Mouse (Mus musculus): Measurements from ENCODE around the gene Pcmt1.
"Not testable (repeated sequence)": the region's sequence is repeated elsewhere in the genome, so short reads cannot be mapped to it uniquely, and the experiment has no call there.

Gene Pcmt1

DNA sequence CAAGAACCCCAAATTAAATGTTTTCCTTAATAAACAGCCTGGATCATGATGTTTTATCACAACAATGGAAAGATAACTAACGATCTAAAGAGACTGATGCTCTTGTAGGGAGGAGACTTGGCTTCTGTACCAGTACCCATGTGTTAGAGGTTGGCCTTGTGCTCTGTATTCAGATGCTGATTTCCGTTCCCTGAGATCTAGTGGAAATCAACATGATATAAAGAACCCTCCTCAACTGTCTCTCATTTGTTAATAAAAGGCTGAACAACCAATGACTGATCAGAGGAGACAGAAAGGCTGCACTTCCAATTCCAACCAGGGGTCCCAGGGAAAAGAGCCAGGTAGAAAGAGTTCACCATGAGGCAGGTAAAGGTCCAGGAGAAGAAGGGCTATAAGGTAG, 35.0 kb downstream of the Pcmt1 start:
- no peak for DNase-seq (ENCODE audit: low spot score in 2 of 2)

- DNase-seq (ENCODE audit: low spot score in 2 of 2): no peak
Measured at GRCm38 (mm10) chr10:7640366-7640765, 40.6 kb downstream of the Pcmt1 start.

DNA sequence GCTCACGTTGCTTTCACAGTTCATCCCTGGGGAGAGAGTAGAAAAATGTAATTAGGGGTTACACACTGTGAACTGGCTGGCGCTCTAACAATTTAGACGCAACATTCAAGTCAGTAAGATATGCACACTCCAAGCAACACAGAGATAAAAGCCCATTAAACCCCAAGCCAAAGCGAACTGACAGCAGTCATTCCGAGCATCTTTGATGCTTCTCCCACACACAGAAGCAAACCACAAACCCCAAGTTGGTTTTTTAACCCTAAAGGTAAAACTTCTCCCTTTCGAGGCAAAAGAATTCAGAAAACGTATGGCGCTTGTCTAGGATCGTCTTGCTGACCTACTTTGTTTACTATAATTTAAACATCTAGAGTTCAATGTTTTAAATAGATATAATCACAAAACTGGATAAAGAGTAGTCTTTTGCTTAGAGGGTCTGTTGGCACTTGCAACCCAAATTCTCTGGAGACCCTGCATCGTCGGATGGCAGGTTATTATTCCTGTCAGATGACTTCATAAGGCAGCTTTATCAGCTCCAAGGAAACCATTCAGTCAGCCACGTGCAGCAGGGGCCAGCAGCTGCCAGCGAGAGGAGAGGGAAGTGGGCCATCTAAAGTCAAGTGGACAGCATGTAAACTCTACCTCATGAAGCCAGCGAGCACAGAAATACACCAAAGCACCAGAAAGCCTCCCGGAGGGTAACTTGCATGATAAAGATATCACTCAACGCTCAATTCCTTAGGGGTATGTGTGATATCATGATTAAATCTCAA, 49.8 kb downstream of the Pcmt1 start:
- DNase-seq (ENCODE audit: low spot score in 2 of 2): peak in 1 of 2 experiments; percentile 9

DNA sequence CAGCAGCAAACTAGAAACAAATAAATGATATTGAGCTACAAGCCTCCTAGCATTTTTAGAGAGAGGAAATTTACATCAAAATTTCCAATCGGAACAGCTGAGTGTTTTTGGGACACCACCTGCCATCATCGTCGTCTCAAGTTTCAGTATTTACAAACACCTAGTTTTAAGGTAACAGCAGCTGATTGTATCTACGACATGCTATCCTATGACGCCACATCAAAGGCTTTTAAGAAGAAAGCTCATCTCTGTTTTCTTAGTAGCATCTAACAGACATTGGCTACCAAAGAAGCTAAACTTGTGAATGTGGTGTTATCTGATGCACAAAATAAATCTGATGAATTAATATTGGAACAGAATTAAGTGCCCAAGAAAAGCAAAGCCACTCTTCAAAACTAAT, 50.6 kb downstream of the Pcmt1 start:
- DNase-seq (ENCODE audit: low spot score in 2 of 2): no peak

- no peak for DNase-seq (ENCODE audit: low spot score in 2 of 2)
Measured at GRCm38 (mm10) chr10:7629092-7629491, 51.8 kb downstream of the Pcmt1 start.

DNA sequence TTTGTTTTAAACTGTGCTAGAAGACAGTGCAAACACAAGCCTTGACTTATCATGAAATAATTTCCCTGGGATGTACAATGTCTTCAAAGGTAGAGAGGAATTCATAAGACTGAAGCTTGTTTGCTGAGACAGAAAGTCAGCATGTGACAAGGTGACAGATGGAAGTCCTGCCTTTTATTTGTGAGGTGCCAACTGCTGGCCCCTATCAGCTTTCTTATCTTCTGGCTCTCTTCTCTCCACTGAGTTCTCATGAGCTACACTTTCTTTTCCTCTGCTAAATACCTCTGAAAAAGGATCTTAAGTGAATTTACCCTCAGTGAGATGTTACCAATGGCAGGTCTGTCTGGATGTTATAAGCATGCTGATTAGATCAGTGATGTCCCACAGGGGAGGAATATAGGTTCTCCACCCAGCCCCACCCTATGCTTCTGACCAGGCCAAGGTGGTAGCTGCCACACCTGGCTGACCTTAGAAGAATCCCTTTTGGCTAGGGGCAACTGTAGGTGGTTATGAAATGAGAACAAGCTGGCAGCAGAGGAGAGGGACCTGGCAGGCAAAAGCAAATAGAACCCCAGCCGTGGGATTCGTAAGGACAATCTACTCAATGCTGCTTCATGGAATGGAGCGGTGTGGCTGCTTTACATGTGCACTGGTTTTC, 56.9 kb downstream of the Pcmt1 start:
- no peak for DNase-seq (ENCODE audit: low spot score in 2 of 2)

GRCm38 (mm10) chr10:7622378-7622777, 58.6 kb downstream of the Pcmt1 start:
- no peak for DNase-seq (ENCODE audit: low spot score in 2 of 2)

DNA sequence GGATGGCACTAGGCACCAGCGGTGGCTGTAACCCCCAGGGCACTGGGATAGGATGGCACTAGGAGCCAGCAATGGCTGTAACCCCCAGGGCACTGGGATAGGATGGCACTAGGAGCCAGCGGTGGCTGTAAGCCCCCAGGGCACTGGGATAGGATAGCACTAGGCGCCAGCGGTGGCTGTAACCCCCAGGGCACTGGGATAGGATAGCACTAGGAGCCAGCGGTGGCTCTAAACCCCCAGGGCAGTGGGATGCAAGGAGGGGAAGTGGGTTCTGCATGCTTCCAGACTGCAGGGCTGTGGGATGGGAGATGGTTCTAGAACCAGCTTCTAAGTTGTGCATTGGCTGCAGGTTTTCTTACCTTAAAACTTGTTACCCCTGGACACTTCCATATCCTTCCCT, 60.2 kb downstream of the Pcmt1 start:
- DNase-seq (ENCODE audit: low spot score in 2 of 2): no peak

- no peak for DNase-seq (ENCODE audit: low spot score in 2 of 2)
Measured at GRCm38 (mm10) chr10:7619821-7620241, 61.1 kb downstream of the Pcmt1 start.

DNA sequence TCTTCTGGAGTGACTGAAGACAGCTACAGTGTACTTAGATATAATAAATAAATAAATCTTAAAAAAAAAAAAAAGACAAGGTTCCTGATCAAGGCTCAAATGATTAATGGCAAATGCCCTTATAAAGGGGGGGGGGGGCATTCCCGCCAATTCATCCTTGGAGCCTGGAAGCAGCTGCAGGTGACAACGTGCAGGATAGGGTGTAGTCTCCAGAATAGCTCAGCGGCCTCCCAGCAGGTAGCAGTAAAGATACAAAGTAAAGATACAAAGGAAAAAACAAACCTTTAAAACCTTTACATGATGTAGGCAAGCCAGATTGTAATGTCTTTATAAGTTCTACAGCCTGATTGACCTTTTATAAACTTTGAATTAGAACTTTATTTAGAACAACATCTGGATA, 63.4 kb downstream of the Pcmt1 start:
- DNase-seq (ENCODE audit: low spot score in 2 of 2): not testable (repeated sequence)

DNA sequence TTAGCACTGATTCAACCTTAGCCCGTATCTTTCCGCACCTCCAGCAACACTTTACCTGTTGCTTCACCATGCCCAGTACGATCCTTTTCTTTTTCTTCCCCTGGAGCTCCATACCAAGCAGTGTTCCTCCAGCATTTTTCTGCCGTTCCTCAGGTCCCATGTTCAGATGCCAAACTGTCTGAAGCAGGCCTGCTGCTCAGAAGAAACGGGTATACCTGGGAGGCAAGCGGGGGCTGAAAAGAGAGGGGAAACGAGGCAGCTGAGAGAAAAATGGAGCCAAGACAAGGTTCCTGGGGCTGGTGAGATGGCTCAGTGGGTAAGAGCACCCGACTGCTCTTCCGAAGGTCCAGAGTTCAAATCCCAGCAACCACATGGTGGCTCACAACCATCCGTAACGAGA, 63.8 kb downstream of the Pcmt1 start:
- DNase-seq (ENCODE audit: low spot score in 2 of 2): not testable (repeated sequence)

GRCm38 (mm10) chr10:7614834-7615233, 66.1 kb downstream of the Pcmt1 start:
- DNase-seq (ENCODE audit: low spot score in 2 of 2): no peak

DNA sequence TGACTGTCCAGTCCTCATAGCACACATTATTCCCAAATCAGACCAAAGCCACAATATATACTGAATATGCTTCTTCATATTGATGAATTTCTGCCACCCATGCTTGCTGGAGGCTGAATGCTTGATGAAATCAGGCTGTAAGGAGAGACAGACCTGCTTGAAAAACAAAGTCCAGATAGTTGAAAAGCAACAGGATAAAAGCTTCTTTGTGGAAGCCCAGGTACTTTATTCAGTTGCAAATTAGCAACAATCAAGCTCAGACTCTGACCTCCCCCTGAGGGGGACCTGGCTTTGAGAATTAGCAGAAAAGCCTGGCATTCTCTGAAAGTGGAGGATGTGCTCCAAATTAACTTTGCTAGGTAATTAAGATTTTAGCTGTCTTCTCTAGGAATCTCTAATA, 68.7 kb downstream of the Pcmt1 start:
- DNase-seq (ENCODE audit: low spot score in 2 of 2): not testable (repeated sequence)

DNA sequence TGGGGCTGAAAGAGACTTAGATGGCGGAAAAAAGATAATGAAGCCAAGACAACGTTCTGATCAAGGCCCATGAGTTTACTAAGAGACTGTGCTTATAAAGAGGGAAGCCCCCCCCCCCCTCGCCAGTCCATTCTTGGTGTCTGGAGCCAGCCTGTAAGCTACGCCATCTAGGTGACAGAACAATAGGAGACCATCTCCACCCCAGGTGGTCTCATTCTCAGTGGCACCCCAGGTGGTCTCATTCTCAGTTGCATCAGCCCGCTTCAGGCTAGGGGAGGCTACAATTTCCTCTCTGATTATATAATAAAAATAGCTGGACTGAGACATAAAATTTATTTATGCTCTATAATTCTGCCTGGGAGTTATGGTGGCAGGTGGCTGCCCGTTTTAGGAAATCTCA, 69.3 kb downstream of the Pcmt1 start:
- DNase-seq (ENCODE audit: low spot score in 2 of 2): no peak

- no peak for DNase-seq (ENCODE audit: low spot score in 2 of 2)
Measured at GRCm38 (mm10) chr10:7608611-7609010, 72.3 kb downstream of the Pcmt1 start.

GRCm38 (mm10) chr10:7606437-7606836, 74.5 kb downstream of the Pcmt1 start:
- no peak for DNase-seq (ENCODE audit: low spot score in 2 of 2)

DNA sequence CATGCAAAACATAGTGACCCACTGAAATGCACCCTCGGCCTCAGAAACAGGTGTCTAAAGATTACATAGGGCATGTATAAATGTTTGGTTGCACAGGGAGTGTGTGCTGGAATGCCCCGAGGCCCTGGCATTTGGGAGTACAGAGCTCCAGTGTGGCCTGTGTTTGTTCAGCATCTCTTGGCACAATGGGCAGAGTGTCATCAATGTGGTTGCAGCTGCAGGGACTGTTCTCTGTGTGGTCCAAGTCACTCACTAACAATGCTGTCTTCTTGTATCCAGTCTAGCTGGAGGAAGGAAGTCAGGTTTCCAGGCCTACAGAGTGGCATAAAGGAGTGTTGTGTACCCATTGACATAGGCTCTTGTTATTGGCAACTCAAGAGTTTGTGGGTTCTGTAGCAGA, 75.8 kb downstream of the Pcmt1 start:
- DNase-seq (ENCODE audit: low spot score in 2 of 2): no peak

DNA sequence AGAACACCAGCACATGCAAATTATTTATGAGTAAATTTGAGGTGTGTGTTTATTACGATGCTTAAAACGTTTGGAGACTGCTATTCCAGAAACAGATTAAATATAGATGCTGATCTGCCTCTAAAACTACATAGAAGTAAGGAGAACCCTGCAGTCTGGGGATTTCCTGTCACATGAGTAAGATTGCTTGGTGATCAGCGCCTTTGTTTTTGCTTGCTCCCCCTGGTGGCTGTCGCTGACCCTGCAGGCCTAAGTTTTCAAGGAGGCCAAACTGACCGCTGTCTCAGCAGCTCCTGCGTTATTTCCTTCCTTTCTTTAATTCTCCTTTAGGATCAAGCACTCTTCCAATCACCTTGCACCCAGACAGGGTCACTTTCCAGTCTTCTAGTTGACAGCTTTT, 80.3 kb downstream of the Pcmt1 start:
- DNase-seq (ENCODE audit: low spot score in 2 of 2): peak; percentile 58 to 78

- DNase-seq (ENCODE audit: low spot score in 2 of 2): no peak
Measured at GRCm38 (mm10) chr10:7598177-7598576, 82.8 kb downstream of the Pcmt1 start.

DNA sequence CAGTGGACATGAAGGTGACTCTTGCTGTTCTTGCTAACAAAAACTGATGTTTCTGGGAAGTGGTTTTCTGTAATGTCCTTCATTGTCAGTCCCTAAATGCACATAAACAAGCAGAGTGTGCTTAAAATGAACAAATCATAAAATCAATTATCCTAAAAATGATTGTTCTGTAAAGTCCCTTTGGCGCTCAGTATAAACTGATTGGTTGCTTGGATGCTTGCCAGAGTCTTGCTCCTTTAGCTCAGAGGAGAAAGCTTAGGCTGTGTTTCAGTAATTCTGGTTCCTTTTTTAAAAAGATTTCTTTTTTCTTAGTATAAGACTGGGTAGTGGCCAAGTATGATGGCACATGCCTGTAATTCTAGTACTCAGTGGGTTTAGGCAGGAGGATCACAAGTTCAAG, 84.7 kb downstream of the Pcmt1 start:
- DNase-seq (ENCODE audit: low spot score in 2 of 2): no peak

- DNase-seq (ENCODE audit: low spot score in 2 of 2): no peak
Measured at GRCm38 (mm10) chr10:7594797-7595196, 86.1 kb downstream of the Pcmt1 start.

DNA sequence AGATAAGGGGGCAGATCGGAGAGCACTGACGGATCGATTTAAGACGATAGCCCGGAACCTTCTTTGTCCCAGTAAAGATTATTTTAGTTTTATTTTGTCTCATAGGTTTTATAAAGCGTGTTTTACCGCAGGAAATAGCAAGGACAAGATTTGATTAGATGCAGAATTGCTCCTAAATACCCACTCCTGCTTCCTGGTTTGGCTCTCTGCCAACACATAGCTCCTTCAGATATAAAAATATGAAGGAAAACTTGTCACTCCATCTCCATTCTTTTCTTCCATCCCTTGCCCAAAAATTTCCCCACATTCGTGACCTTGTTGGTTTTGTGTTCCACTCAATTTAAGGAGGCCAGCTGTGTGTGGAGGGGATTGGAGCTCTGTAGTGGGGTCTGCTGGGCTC, 90.1 kb downstream of the Pcmt1 start:
- no peak for DNase-seq (ENCODE audit: low spot score in 2 of 2)

DNA sequence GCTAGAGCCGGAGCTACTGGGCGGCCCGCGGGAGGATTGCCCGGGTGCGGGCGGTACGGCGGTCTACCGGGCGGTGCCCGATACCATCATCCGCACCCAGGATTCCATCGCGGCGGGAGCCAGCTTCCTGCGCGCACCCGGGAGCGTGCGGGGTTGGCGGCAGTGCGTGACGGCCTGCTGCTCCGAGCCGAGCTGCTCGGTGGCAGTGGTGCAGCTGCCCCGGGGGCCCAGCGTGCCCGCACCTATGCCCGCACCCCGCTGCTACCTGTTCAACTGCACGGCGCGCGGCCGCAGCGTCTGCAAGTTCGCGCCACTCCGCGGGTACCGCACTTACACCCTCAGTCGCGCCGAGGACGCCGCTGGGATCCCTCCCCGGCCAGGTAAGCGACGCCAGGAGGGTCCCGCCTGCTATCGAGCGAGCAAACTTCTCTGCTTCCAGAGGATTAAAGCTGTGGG, 90.7 kb downstream of the Pcmt1 start:
- peak in 1 of 2 experiments; percentile 6 for DNase-seq (ENCODE audit: low spot score in 2 of 2)

Data from thymus, postnatal 10 days (tissue).